Mouse (Mus musculus) c-Kit-positive CD71-negative TER-119-negative erythroid progenitor cells, embryonic 14.5 days (primary cell): ENCODE data around the gene Olfr976.
"Not testable (repeated sequence)": the region's sequence is repeated elsewhere in the genome, so short reads cannot be mapped to it uniquely, and the experiment has no call there.

Source experiments
- DNase-seq: peaks from one replicate; pipeline ENCODE4 v3.0.0-alpha.2; 2013; ENCODE audit warnings: low read depth

Gene Olfr976

DNA sequence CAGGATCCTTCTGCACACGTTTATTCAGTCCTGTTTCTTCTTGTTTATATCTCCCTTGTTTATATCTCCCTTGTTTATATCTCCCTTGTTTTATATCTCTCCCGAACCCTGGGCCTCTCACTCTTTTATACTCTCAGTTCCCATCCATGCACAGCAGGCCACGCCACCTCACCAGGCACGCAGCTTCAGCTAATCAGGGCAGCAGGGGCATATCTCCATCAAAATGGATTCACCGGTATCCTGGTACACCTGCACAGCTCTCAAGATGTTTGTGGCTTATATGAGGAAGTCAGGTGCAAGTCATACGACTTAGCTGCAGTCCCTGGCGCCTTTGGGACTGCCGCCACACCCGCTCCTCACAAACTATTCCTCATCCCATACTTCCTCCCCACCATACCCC lies at the start of gene Olfr976:
Olfr976 (minus strand) TSS at position 101 of the 400 bp plus-strand sequence.
- not testable (repeated sequence) for DNase-seq

DNA sequence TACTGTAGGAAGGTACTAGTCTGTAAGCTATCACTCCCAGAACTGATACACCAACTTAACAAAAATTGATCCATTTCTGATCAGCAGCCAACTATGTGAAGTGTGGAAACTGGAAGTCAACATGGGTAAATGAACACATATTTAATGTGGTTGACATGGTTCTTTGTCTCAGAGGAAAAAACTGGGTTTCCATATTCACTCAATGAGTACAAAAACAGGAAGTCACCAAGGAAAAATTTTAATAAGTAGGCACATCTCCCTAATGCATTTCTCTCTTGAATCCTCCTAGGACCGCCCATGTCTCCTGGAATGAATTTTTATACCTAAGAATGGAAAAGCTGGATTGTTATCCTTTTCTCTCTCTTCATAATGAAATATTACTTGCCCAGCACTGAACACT lies 48.5 kb upstream of the Olfr976 start, which contains the start of gene Olfr980:
Olfr980 (minus strand) TSS at position 101 of the 400 bp plus-strand sequence.
- no peak for DNase-seq

DNA sequence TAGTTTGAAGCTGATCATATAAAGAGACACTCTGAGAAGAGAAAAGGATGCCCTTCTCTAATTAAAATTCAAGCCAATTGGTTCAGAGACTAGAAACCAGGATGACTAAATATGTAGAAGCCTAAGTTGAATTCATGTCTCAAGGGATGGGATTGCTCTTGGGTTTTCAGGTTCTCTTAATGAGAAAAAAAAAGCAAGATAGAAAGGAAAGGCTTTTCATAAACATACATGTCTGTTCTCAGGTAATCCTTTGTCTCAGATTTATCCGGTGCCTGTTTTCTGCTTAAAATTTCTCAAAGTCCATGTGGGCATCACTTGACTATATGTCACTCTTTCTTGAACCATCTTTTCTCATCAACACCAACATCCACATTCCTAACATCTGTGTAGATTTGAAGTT lies 42.4 kb upstream of the Olfr976 start, which contains the start of gene Olfr979:
Olfr979 (minus strand) TSS at position 101 of the 400 bp plus-strand sequence.
- DNase-seq = no peak

DNA sequence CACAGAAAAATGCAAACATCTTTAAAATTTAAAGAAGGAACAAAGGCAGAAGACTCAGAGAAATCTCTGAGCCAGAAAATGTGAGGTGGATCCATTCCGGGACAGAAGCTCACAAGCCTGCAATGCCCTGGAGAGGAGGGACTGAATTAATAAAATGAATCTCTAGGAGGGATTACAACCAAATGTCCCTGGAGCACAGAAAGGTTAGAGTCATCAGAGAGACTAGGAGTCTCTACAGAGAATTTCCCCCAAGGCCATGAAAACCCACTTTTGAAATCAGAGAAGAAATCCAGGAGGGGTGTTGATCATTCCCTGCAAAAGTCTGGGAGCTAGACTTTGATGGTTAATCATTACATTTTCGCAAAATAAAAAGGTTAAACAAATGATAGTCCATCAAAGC lies 30.9 kb upstream of the Olfr976 start, which contains the start of gene Olfr978:
Olfr978 (plus strand) TSS at position 301 of the 400 bp plus-strand sequence.
- DNase-seq = no peak

DNA sequence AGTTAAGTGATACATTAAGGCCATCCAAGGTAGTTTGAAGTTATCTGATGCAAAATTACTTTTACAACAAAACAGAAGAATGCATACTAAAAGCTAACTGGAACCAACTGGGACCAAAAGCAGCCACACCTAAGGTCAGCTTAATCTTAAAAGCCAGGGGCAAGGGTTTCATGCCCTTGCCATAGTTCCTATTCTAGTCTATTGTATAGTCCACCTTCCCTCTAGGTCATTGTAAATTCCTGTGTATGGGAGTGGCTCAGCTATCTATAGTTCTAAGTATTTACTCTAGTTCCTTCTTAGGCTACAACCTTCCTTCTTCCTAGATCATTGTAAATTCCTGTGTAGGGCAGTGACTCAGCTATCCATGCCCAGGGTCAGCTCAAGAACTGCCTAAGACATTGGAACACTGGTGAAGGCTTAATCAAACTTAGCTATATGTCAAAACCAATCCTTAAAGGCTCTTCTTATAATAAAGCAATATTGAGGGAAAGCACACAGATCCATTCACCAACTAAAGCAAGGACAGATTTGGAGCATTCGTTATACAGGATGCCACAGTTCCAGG lies 15.7 kb upstream of the Olfr976 start:
- not testable (repeated sequence) for DNase-seq

DNA sequence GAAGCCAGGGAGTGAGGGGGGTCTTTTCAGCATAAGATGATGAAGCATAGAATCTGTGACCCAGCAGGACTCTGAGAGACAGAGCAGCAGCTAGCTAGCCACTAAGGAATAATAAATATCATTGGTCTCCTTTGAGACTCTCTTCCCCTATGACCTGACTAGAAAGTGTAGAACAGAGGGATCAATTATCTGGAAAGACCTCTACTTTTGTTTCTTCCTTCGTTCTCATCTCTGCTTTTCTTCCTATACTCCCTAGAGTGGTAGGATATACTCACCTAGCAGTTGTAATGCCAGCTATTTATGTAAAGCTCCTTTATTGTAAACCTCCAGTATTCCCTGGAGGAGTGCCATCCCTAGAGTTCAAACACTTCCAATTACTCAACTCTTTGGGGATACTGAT lies 9.0 kb downstream of the Olfr976 start, which contains the start of gene Olfr975:
Olfr975 (minus strand) TSS at position 101 of the 400 bp plus-strand sequence.
- no peak for DNase-seq

DNA sequence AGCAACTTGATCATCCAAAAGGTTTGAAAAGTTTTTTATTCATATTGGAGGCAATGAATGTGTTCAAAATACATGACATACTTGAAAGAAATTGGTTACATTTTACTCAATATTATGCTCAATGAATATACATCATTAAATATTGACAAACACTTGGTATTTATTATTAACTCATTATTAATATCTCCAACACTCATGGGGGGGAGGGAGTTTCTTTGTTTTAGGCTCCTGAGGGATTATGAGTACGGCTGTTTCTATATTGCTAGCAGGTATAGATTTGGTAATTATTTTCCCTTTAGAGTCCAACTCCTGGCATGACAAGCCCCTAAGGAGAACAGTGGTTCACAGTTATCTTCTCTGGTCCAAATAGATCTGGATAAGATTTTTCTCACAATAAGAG lies 23.7 kb downstream of the Olfr976 start, which contains the start of gene Olfr974:
Olfr974 (plus strand) TSS at position 301 of the 400 bp plus-strand sequence.
- no peak for DNase-seq

DNA sequence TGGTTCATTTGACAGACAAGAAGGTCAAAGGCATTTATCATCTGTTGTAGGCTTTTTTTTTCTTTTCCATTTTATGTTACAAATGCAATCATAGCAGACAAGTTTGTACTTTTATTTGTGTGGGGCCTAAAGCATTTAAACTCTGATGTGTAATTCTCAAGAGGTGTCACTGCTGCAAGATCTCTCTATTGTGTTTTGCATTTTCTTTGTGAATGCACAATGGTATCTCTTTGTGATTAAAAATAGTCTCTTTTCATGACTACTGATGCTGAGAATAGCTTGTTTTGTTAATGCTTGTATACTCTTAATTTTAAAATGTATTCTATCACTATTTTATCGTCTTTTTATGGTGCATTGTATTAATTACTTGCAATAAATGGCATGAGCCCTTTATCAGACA lies 32.1 kb downstream of the Olfr976 start:
- not testable (repeated sequence) for DNase-seq

DNA sequence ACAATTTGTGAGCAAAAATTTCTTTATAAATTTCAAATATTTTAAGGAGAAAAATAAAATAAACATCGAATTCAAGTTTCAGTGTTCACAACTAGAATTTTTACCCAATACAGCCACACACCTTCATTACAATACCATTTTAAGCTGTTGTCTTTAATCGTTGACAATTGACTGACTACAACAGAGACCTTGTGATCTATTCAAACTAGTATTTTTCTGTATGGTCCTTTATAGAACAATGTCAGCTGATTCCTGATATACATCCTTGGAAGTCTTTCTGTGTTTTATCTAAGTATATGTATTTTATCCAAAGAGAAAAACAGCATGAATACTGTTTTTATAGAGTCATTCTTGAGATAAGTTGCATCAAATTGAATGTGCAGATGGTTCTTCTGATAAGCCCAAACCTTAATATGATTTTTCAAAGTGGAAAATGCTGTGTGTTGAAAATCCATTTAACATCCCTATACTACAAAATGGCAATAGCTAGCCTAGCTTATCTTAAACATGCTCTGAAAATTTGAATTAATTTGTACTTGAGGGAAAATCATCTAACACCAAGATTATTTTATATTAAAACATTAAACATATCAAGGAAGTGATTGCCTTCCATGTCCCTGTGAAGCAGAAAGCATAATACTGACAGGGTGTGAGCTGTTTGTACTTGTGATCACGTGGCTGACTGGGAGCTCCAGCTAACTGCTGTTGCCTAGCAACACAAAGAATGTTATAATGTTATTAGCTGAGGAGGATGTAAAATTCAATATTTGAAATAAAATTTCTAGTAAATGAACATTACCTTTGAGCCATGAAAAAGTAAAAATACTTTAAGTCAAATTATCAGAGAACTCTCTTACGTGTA lies 32.7 kb downstream of the Olfr976 start:
- DNase-seq = not testable (repeated sequence)

DNA sequence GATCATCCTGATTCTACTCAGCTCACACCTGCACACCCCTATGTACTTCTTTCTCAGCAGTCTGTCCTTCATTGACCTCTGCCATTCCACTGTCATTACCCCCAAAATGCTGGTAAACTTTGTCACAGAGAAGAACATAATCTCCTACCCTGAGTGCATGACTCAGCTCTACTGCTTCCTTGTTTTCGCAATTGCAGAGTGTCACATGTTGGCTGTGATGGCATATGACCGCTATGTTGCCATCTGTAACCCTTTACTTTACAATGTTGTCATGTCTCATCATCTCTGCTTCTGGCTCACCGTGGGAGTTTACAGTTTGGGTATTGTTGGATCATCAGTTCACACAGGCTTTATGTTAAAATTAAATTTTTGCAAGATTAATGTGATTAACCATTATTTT lies 51.0 kb downstream of the Olfr976 start:
- no peak for DNase-seq

DNA sequence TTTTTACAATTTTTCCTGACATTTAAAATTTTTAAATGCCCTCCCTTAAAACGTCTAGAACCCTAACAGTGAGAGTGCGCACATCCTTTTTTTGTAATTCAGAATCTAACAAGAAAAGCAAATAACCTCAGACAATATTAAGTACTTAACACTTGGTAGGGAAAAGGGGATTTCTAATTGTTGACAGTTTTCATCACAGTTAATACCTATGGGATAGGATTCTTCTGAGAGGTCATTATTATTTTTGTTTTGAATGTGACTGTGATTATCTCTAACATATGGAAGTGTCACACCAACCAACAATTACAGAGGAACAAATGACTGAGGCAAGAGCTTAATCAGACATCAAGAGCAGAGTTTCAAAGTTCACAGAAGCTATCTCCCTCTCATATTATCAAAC lies 53.9 kb downstream of the Olfr976 start, which contains the start of gene Olfr229:
Olfr229 (plus strand) TSS at position 301 of the 400 bp plus-strand sequence.
- DNase-seq = no peak

DNA sequence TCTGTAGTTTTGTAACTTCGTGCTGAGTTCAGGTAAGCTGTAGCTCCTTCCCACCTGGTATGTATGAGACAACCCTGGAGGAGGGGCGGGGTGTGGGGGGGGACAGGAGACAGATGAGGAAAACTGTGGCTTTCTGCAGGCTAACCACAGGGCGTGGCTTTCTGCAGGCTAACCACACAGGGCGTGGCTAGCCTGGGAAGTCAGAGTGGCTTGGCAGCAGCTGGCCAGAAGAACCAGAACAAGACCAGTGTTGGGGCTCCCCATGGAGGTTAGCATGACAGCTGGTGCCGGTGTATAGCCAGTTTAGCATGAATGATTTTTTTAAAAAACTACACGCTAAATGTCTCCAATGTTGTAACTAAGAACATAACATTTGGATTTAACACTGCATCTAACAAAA lies 55.8 kb downstream of the Olfr976 start:
- peak; percentile 19 for DNase-seq
